Mouse (Mus musculus): Measurements from ENCODE around the gene Rhobtb1. TPM values are rescaled to one million over a fixed set of nuclear protein-coding genes. Genes with fewer than 3 reads are reported as not detected.

Gene Rhobtb1
- total RNA-seq, 2 experiments from 2014 or later = 12.5 to 16.1 TPM

DNA sequence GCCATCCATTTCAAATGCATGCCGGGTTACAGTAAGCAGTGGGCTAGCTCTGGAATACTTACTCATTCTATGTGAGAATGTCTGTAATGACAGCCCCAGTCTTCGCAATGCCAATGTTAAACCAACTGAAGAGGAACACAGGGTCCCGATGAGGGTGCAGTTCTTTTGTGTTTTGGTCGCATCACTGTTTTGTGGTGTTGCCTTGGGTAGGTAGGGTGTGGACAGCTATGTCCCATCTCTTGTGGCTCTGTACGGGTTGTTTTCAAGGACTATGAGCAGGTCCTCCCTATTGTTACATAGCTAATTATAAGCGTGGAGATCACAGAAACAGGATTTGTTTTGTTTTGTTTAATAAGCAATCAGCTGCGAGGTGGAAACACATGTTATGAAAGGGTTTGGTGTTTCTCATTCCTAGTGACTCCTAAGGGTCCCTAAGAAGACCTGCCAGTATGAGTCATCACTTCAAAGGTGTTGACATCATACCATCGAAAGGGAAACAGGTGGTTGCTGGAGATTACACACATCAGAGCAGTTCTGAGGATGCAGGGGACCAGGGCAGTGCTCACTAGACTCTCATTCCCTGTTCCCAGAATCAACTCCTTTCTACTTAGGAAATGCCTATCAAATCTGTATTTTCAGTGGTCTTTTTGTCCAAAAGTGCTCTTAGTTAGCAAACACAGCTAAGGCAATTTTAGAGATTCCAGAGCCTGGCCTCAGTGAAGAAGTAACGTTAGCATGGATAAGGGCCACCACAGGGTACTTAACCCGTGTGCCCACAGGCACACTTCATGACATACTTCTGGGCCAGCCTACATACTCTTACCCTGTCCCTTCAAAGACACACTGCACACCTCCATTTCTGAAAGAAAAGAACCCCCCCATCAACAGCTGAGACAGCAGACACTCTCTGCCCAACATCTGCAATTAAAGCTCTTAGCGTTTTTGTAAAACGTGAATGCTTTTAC lies 124.9 kb downstream of the Rhobtb1 start:
- DNase-seq = no peak

DNA sequence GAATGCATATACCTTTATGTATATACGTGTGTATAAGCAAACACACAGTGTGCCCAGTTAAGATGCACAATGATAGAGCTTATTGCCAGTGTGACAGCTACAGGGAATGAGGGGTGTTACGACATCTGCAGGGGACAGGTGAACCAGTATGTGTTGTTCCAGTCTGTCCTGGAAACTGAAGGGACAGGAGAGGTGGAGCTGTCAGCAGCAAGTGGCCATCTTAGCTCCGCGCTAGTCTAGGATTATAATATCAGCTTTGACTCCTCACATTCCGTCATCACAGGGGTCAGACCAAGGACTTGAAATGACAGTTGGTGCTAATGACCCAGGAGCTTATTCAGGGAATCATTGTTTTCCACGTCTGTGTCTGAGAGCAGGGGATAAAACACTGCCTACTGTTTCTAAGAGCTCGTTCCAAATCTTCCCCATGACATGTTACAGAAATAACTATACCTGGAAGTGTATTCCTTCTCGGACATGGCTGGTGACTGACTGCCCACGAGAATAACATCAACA lies 125.7 kb downstream of the Rhobtb1 start:
- DNase-seq = no peak

DNA sequence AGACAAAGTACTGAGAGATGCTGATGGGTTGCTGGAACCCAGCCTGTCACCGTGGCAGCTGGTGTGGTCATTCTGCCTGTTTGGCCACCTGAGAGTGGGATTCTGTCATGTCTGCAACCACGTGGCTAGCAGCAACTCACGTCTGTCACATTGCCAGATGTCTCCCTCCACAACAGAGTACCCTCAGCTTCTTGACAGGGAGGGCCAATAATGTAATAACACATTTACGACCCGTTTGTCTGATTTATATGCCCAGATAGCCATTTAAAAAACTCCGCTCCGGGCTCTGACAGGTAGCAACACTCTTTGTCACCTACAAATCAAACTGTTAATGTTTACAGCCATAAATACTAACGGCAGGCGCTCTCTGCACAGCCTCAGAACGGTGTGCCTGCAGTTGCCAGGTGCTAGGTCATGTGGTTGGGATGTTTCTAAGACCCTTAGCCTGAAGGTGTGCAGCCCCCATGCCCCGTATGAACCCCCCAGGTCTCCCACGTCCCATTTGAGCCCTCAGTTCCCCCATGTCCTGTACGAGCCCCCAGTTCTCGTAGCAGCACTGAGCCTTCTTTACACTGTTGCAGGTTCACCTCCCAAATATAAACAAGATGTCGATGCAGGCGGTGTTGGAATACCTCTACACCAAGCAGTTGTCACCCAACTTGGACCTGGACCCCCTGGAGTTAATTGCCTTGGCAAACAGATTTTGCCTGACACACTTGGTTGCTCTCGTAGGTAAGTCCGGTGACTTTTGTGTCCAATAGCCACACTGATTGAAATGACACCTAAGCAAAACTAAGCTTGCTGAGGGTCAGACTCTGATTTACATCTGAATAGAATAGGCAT lies 127.8 kb downstream of the Rhobtb1 start:
- no peak for DNase-seq

DNA sequence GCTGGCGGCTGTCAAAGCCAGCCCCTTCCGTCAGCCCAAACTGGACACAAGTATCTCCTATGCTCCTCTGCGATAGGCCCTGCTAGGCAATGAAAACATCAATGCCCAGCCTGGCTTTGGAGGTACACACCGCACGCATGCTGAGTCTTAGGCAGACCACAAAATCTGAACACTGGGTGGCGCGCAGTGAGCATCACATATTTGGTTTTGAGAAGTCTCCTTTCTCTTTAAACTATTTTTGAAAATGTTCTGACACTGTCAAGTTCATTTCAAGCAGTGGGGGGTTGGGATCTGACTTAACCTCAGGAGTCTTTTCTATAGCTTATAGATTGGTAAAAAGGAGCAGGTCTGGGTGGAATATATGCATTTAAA lies 128.4 kb downstream of the Rhobtb1 start:
- no peak for DNase-seq

DNA sequence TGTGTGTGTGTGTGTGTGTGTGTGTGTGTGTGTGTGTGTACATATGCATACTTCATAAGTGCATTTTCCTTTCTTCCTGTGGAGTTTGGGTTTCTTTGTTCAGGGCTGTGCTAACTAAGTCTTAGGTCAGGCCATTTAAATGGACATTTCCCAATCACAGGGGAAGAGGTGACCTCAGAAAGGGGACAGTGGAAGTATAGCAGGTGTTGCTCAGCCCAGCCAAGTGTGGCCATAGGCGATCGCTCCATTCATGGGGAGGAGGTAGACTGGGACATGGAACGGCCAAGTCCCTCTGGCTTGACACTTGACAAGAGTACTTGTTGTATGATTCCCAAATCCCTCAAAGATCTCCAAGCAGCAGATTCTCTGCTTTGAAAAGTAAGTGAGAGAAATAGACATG lies 135.7 kb downstream of the Rhobtb1 start:
- DNase-seq = no peak

DNA sequence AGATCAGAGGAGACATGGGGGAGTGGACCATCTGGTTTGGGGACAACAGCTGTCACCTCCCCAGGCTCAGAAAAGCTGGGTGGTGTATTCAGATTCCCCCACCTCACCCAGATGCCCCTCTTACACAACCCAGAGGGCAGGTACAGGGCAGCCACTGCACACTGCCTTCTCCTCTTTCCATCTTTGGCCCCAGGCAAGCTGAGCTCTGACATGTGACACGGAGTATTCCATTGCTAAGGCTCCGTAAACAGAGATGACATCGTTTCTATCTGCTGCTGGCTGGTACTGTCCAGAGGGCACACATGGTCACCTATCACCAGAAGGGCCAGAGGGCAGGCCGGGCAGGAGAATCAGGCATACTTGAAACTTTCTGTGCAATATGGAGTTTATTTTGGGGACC lies 136.9 kb downstream of the Rhobtb1 start:
- DNase-seq = no peak

DNA sequence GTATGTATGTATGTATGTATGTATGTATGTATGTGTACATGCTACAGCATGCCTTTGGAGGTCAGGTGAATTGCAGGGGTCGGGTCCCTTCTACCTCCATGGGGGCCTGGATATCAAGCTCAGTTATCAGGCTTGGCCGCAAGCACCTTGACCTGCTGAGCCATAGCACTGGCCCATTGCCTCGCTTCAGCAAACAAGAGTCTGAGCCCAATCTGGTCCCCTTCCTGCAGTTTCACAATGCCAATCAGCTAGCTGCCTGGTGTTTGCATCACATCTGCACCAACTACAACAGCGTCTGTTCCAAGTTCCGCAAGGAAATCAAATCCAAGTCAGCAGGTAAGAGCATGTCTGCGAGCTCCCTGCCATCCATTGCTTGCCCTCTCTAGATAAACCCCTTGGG lies 137.5 kb downstream of the Rhobtb1 start:
- DNase-seq = no peak

DNA sequence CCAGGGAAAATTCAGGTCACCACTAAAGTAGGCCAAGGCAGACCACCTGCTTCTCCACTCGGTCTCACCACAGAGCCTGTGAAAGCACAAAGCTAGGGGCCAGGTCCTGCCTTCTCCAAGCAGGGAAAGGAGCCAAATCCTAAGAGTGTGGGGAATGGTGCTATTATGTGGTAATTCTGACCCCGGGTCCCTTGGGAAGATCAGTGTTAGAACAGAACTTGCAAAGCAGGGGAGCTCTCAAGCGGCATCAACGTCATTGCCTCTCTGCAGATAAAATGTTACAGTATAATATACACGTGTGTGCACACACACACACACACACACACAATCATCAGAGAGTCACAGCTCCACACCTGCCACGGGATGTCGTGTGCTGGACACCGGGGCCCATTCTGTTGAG lies 139.5 kb downstream of the Rhobtb1 start:
- DNase-seq = no peak

DNA sequence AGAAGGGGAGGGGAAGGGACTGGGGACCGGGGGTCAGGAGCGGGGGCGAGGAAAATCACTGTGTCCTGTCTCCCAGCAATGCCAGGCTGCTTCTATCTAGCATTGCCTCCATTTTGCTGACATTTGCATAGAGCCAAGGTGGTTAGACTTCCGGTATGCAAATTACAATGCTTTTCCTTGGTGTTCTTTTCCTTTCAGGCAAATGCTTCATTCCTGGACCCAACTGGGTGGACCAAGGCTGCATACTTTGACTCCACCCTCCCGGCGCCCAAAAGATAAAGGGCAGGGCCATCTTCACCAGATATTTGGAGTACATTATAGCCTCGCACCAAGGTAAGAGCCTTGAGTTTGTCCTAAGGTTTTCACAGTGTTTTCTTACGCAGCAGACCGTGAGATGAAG lies 144.7 kb downstream of the Rhobtb1 start:
- DNase-seq = no peak

DNA sequence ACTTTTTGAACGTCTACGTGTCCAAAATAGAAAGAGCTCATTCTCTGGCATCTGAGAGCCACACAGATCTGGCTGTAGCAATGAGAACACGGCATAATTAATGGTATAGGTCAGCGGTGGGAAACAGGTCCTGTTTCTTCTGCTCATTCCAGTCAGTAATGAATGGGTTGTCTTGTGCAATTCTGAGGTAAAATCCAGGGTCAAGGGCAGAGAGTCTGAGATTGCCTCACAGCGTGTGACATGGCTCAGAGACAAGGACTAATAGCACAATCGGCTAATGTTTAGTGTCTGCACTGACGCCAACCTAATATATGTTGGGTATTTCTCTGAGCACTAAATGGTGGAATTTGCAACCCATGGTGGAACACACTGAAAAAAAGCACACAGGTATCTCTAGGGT lies 148.8 kb downstream of the Rhobtb1 start:
- no peak for DNase-seq

DNA sequence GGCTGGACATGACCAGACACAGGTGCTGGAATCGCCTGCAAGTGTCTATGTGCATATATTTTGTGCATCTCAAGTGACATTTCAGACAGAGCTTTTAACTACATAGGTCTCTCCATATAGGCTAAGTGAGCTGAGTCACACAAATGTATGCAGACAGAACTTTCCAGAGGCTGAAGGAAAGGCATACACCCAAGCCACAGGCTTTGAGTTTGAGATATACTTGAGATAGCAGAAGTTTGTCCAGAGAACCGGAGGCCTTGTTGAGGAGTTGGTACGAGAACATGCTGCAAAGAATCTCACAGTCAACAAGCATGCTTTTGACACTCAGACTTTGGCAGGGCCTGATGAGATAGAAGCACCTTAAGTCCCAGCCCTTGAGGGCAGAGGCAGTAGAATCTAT lies 151.4 kb downstream of the Rhobtb1 start:
- no peak for DNase-seq

DNA sequence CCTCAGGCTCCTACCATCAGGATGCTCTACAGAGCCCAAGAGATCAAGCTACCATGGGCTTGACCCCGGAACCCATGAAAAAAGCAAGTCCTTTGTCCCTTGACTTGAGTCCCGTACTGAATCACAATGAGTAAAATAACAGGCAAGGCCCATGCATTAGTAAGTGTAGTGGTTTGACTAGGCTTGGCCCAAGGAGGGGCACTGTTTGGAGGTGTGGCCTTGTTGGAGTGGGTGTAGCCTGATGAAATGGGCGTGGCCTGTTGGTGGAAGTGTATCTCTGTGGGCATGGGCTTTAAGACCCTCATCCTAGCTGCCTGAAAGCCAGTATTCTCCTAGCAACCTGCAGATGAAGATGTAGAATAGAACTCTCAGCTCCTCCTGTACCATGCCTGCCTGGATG lies 153.6 kb downstream of the Rhobtb1 start:
- no peak for DNase-seq

DNA sequence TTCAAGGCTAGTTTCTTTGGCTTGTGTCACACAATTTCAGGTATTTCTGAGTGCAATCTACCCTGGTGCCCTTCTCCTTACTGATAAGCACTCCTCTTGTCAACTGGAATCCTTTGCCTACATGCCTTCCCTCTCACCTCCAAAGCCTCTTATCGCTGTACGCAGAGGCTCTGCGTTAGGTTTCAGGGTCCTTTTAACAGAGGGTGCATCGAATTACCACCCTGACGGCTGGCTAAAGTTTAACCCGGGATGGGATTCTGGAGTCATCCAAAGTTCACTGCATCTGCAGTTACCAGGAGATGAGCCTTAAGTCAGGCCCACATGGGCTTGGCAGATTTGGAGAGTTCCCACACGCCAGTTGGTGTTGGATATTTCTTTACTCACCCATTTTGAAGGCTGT lies 154.4 kb downstream of the Rhobtb1 start:
- no peak for DNase-seq

DNA sequence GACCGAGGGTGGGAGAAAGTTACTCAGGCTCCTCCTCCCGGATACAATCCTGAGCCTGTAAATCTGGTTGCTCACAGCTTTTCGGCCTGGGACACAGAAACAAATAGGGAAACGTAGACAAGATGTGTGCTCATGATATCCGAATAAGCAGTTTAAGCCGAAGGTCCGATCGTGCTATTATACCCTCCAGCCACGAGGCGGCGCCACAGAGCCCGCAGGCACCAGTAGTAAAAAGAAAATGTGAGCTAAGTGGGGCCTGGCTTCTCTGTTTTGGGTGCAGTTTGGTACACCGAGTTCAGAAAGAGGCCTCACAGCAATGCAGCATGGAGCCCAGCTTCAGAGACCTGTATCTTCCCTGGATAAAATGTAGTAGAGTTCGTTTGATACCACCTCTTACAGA lies 155.0 kb downstream of the Rhobtb1 start:
- DNase-seq = peak; percentile 58

DNA sequence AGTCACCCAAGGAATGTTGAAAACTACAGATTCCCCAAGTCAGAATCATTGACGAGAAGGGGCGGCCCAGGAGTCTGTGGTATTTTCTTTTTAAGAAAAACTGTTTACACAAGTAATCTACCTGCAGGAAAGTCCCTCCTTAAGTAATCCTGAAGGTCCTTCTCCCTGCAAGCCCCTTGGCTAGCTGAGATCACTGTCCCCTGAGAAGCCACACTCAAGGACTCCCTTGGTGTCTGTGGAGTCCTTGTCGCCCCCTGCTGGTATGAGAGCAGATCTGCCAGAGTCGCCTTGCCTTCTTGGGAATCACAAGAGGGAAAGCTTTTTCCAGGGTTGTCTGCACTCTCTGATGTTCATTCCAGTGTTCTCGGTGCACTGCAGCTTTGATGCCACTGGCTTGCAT lies 155.8 kb downstream of the Rhobtb1 start:
- peak; percentile 57 for DNase-seq

DNA sequence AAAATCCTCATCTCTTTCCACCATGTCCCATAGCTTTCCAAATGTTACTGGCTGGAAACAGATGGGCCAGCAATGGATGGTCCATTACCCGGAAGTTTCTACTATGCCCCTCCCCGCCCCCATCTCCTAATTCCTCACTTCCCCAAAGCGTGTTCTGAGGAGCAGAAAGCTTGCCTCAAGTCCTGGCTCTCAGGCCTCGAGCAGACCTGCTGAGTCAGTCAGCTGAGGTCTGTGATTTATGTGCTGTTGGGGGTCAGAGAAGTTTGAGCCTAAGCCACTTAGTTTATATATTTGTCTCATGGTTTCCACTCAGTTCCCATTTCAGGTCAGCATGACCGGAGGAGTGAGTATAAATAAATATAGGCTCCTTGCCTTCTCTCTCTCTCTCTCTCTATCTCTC lies 157.9 kb downstream of the Rhobtb1 start:
- no peak for DNase-seq

DNA sequence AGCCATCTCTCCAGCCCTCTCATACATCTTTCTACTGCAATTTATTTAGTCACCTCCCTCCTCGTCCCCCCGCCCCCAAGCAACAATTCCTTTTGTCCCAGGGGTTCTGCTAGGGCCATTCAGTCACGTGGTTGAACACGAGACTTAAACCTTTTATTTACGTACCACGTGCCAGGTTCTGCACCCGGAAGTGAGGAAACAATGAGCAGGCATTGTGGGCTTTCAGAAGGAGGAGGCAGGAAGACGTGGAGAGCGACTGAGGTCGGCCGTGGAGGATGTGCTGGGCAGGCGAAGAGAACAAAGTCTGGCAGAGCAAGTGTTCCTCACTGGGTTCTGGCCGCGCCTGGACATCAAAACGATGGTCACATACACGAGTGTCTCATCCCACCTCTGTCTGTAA lies 160.6 kb downstream of the Rhobtb1 start:
- DNase-seq = no peak

DNA sequence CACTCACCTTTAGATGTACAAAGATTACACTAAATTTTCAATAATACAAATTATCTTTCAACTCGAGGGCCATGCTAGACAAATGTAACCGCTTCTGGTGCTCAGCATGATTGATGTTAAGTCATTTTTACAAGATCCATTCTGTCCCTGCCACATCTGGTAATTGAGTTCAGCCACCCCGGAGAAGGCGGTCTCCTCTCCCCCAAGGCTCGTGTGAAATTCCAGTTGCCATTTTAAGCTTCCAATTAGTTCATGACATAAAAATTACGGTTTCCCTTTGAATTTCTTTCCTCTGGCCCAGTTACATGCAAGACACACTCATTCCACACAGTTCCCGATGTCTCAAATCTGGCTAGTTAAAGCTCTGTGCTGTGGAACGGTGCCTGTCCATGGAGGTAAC lies 162.7 kb downstream of the Rhobtb1 start:
- DNase-seq = no peak

DNA sequence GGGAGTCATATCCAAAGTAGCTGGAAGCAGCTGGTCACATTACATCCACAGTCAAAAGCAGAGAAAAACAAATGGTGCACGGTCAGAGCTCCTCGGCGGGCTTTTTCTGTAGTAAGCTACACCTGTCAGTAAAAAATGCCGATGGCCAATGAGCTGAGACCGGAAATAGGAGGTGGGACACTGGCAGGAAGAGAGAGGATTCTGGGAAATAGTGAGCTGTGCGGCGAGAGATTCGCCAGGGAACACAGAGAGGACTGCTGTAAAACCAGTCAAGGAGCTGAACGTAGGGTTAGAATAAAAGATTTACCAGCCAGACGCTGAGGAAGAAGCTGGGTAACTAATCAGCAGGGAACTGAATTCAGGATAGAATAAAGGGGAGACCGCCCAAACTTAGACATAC lies 167.3 kb downstream of the Rhobtb1 start:
- no peak for DNase-seq

DNA sequence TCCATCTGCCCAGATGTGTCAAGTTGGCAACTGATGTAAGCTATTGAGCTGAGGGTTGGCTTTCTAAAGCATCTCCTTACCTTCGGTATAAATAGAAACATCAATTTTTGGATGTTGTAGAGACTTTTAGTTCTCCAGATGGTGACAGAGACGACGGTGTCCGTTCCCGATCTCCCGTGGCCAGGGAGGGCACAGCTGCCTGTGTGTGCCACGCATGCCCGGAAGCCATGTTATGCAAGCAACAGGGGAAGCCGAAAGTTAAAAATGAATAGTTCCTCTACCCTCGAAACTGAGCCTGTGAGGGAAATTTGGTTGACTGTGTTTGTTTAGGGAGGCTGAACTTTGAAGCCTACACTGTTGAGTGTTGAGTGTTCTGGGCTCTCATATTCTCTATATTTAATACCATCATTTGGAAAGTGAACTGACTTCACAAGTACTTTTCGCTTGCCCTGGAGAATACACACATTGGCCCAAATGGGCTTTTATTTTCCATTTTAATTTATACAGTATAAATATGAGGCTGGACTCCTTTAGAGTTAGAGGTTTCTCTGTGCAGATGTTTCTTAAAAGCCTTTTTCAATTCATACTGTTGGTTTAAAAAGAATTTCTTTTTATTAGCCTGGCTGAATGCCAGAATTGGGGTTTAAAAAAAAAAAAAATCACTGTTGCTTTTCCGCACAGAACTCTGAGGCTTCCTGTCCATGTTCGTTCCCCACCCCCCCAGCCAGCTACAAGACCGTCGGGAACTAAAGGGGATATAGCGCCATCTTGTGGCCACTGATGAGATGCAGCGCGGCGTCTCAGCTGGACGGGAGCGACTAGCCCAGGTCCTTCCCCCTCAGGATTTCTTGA lies 169.7 kb downstream of the Rhobtb1 start:
- peak; percentile 87 for DNase-seq

DNA sequence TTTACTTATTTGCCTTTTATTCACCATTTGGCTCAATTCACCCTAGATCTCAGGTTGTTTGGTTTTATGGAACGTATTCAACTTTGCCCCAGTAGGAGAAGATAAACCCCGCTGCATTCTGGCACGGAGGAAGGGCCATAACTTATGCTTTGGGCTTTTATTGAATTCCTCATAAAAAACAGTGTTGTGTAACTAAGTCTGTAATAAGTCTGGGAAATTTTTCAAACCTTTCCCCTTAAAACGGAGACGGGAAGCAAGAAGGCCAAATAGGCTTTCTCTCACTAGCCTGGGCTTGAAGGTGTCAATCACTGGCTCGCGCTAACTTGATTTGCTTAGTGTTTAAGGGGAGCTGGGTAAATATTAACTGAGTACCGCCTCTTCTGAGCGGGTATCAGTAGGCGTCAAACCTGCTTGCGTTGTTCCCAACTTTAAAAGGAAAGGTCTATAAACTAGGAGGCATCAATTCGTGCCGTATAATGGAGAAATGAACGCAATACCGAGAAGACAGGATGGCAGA lies 170.3 kb downstream of the Rhobtb1 start:
- no peak for DNase-seq

DNA sequence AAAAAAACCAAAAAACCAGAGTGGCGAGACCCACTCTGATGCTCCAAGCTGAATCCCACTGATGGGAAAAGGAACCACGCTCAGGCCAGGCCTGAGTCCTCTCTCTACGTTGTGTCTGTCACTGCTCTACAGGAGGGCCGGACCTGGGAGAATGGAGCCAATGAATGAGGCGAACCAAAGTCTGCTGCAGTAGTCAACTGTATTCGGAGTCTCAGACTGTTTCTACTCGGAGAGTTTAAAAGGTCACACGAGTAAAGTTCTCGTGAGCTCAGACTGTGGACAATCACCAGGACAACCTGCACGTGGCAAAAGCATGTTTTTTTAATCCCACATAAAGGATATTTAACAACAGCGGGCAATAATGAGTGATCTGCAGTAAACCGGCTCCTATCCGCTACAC lies 172.8 kb downstream of the Rhobtb1 start:
- DNase-seq = no peak

Data from gastrocnemius, postnatal 10 days (tissue).